Mouse (Mus musculus) hindbrain, embryonic 10.5 days (tissue): ENCODE measurements at regions not wholly inside any gene's neighbourhood (a gene's known extent, or its start where the extent isn't known, plus 50 kb on each side); places are given as distances from the start of the nearest gene placed in this dataset.
A peak's percentile ranks its signal among the peaks of the same experiment; 100 is the strongest.
"Not testable (repeated sequence)": the region's sequence is repeated elsewhere in the genome, so short reads cannot be mapped to it uniquely, and the experiment has no call there.

Source experiments
- DNase-seq: peaks from one replicate; pipeline ENCODE4 v3.0.0-alpha.2; 2017; ENCODE audit warnings: low spot score
- H3K27ac ChIP-seq: fragments of 300-500 bp; sonication (generic); 2 replicates; pipeline ENCODE4 v1.5.1; 2016; ENCODE audit warnings: mild to moderate bottlenecking, moderate library complexity
- H3K27me3 ChIP-seq: fragments of 300-500 bp; sonication (generic); 2 replicates; pipeline ENCODE4 v1.6.1; 2016; ENCODE audit warnings: mild to moderate bottlenecking; ENCODE audit not compliant: poor library complexity, insufficient read depth, severe bottlenecking
- H3K36me3 ChIP-seq: fragments of 300-500 bp; sonication (generic); 2 replicates; pipeline ENCODE4 v1.6.1; 2016; ENCODE audit warnings: mild to moderate bottlenecking, moderate library complexity
- H3K4me1 ChIP-seq: fragments of 300-500 bp; sonication (generic); replicated peaks from 2 replicates; pipeline ENCODE4 v1.6.1; 2016; ENCODE audit warnings: mild to moderate bottlenecking
- H3K4me3 ChIP-seq: fragments of 300-500 bp; sonication (generic); 2 replicates; pipeline ENCODE4 v1.5.1; 2016; ENCODE audit warnings: mild to moderate bottlenecking, moderate library complexity
- H3K9me3 ChIP-seq: fragments of 300-500 bp; sonication (generic); 2 replicates; pipeline ENCODE4 v1.6.1; 2016; ENCODE audit warnings: mild to moderate bottlenecking, moderate library complexity
- WGBS: fragments of 180-500 bp; shearing (Covaris S2); methylation state at CpG from one replicate; pipeline ENCODE4 v1.1.7; 2016; 5-methylcytosine and 5-hydroxymethylcytosine counted together

GRCm38 (mm10) chr14:92622953-92623352, 1267.5 kb downstream of the Pcdh9 start:
- Histone ChIP-seq H3K4me3 (no peak overlapping the region), H3K27me3 (no peaks in the 10 kb centered on the region), H3K4me1 (no peaks in the 10 kb centered on the region), H3K36me3 (no peaks in the 10 kb centered on the region), H3K27ac (no peak overlapping the region), H3K9me3 (no peaks in the 10 kb centered on the region)
- DNase-seq, result no peak
- WGBS, result 23% methylated on average over 2 of the region's 2 CpGs

GRCm38 (mm10) chr14:92615605-92616004, 1274.9 kb downstream of the Pcdh9 start:
- no peaks in the 10 kb centered on the region for H3K36me3 ChIP-seq

GRCm38 (mm10) chr14:92593724-92594123, 1296.8 kb downstream of the Pcdh9 start:
- Histone ChIP-seq H3K4me3 (no peak overlapping the region), H3K9me3 (no peaks in the 10 kb centered on the region), H3K27me3 (no peaks in the 10 kb centered on the region), H3K27ac (no peak overlapping the region), H3K36me3 (no peaks in the 10 kb centered on the region), H3K4me1 (no peaks in the 10 kb centered on the region)
- DNase-seq, result no peak
- WGBS, result 91% methylated on average over 1 of the region's 1 CpGs

More at GRCm38 (mm10) chr14:92615605-92616004, 1274.9 kb downstream of the Pcdh9 start:
- Histone ChIP-seq H3K4me3 (no peak overlapping the region), H3K27ac (no peak overlapping the region), H3K27me3 (no peaks in the 10 kb centered on the region), H3K4me1 (no peaks in the 10 kb centered on the region), H3K9me3 (no peaks in the 10 kb centered on the region)
- no peak for DNase-seq
- 96% methylated on average over 4 of the region's 4 CpGs for WGBS

GRCm38 (mm10) chr14:92591592-92592198, 1298.8 kb downstream of the Pcdh9 start:
- Histone ChIP-seq H3K9me3 (no peaks in the 10 kb centered on the region), H3K4me3 (no peak overlapping the region), H3K27ac (0 out of 2 replicates have a peak overlapping the region, but pooled peaks have one; percentile 35), H3K36me3 (no peaks in the 10 kb centered on the region), H3K27me3 (no peaks in the 10 kb centered on the region), H3K4me1 (no peaks in the 10 kb centered on the region)
- WGBS, result 69% methylated on average over 7 of the region's 7 CpGs
- DNase-seq, result no peak

GRCm38 (mm10) chr14:92588236-92588635, 1302.2 kb downstream of the Pcdh9 start:
- H3K27ac ChIP-seq, H3K9me3 ChIP-seq, H3K27me3 ChIP-seq, H3K4me1 ChIP-seq, H3K36me3 ChIP-seq, DNase-seq, H3K4me3 ChIP-seq: not testable (repeated sequence)
- 93% methylated on average over 4 of the region's 4 CpGs for WGBS

- DNase-seq, result no peak
- Histone ChIP-seq H3K27ac (no peak overlapping the region), H3K4me3 (no peak overlapping the region), H3K36me3 (no peaks in the 10 kb centered on the region), H3K9me3 (no peaks in the 10 kb centered on the region), H3K27me3 (no peaks in the 10 kb centered on the region), H3K4me1 (no peaks in the 10 kb centered on the region)
- WGBS, result 73% methylated on average over 2 of the region's 2 CpGs
Measured at GRCm38 (mm10) chr14:92566986-92567385, 1323.5 kb downstream of the Pcdh9 start.
